8 mouse cellular contexts compared by ENCODE assay signal in the genomic region with DNA sequence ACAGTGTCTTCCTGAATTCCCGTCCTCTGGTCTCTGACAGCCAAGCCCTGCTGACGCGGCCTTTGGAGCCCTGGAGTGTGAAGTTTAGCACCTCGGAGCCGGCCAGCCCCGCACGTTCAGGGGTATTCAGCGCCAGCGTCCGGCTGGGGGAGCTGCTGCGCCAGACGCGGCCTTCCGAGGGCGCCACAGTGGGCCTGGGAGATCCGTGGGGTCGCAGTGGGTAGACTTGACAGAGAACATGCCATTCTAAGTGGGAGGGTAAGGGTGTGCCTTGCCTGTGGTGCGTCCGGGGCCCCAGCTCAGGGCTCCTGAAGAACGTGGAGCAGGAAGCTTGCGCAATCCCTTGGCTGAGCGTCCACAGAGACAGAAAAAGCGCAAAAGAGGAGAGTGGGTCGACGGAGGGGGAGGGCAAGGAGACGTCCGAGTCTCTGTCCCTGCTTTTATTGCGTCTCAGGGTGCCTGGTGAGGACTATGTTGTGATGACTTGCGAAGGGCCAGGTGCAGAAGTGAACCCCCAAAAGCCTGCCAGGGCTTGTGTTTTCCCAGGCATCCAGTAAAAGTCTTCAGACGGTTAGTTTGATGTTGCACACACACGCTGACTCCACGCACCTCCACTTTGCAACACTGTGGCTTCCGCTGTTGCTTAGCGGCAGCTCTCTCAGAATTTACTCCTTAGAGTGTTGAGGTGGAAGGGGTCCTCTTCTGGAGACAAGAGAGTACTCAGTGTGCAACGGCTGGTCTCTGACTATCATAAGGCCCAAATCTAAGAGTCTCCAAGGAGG. TPM values are rescaled to one million over a fixed set of nuclear protein-coding genes. Genes with fewer than 3 reads are reported as not detected.
DNase-seq lines count a peak whose midpoint lies in the region; TF ChIP-seq lines count a peak whose summit lies in the region.

No protein-coding gene starts in this region.

- peak; percentile 24 for DNase-seq in layer of hippocampus, adult 11-12 months (ENCODE audit: low spot score)
- DNase-seq in layer of hippocampus, adult 9-10 months (ENCODE audit: low spot score), result no peak
- DNase-seq in brain, embryonic 14.5 days (ENCODE audit: low read depth), result peak; percentile 22
- DNase-seq in heart, adult 18-20 months, result peak; percentile 81 to 84
- peak; percentile 64 for DNase-seq in kidney, adult 18-20 months
- peak; percentile 64 for DNase-seq in lung, adult 2 months
- DNase-seq in retina, postnatal 1 day, result peak; percentile 60
- no peak for DNase-seq in ovary, postnatal 14 days (ENCODE audit: low spot score)

- H3K4me1 ChIP-seq in lung, adult 2 months (ENCODE audit: control insufficient read depth, insufficient read depth, low read length), result peaks cover 40% of the 10 kb centered on the region

- WGBS in lung, adult 2 months, result 14% methylated on average over 35 of the region's 35 CpGs

- TF ChIP-seq POLR2A in brain, embryonic 14.5 days (IDR thresholded peaks at IDR 0.05; ENCODE audit: borderline replicate concordance, extremely low read depth, insufficient read depth, insufficient read length, poor library complexity, severe bottlenecking), result no peak
- TF ChIP-seq POLR2A in lung, adult 2 months (IDR thresholded peaks at IDR 0.05; ENCODE audit: borderline replicate concordance, extremely low read depth, low read depth, low read length), result no peak

- peak overlapping the region; percentile 25 for H3K4me3 ChIP-seq in lung, adult 2 months (replicated peaks; ENCODE audit: extremely low read depth, low read depth, low read length)

- no peak for TF ChIP-seq CTCF in brain, embryonic 14.5 days (IDR thresholded peaks at IDR 0.05; ENCODE audit: borderline replicate concordance, extremely low read depth, insufficient read depth, insufficient read length)
- no peak for TF ChIP-seq CTCF in lung, adult 2 months (IDR thresholded peaks at IDR 0.05; ENCODE audit: insufficient read depth, low read length)

RNA-seq across cellular contexts. Expression of gene Cbx4, which starts 1.5 kb away (rescaled TPM):
- 30.0 and 34.7 TPM in 2 replicates for polyA plus RNA-seq in brain, embryonic 14.5 days (2012; rRNA removed)
- total RNA-seq in heart, adult 18-20 months (2021), result 1 to 10 TPM; 6.5 to 7.2 TPM
- 16.2 and 16.8 TPM in 2 replicates for polyA plus RNA-seq in lung, adult 2 months (2012; rRNA removed)

RNA-seq across cellular contexts. Expression of gene Cbx8, which starts 46.7 kb away (rescaled TPM):
- 6.5 and 10.4 TPM in 2 replicates for polyA plus RNA-seq in brain, embryonic 14.5 days (2012; rRNA removed)
- total RNA-seq in heart, adult 18-20 months (2021), result 1 to 10 TPM; 3.1 to 4.0 TPM
- 3.8 and 3.9 TPM in 2 replicates for polyA plus RNA-seq in lung, adult 2 months (2012; rRNA removed)

Comparison
In these comparisons a context has a peak if more than half of its experiments do, and no peak if none do; other contexts are left out.
1. DNase-seq: peak in layer of hippocampus, adult 11-12 months (single experiment), brain, embryonic 14.5 days (single experiment), heart, adult 18-20 months (2 of 2), kidney, adult 18-20 months (single experiment), lung, adult 2 months (single experiment) and retina, postnatal 1 day (single experiment); none in layer of hippocampus, adult 9-10 months (single experiment) and ovary, postnatal 14 days (single experiment).